Mouse (Mus musculus): ENCODE measurements around the gene N4bp2.

DNA sequence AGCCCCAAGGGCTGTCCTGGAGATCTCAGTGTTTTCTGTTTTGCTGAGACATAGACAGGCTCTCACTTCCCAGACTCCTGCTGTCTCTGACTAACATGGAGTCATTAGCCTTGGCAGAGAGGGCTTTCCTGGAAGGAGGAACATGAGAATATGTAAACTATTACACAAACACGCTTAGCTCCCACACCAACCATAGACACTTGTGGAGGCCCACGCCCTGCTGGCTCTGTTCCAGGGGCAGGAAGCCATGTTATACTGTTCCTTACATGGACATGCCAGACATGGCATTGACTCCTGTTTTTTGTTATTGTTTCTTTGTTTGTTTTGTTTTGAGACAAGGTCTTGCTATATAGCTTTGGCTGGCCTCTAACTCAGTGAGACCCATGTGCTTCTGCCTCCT is 27.7 kb upstream of the N4bp2 start:
- no peak for TF ChIP-seq CTCF (IDR thresholded peaks at IDR 0.05; ENCODE audit: insufficient read depth, low read length)
- no peak for TF ChIP-seq POLR2A (IDR thresholded peaks at IDR 0.05; ENCODE audit: borderline replicate concordance, extremely low read depth, low read depth, low read length)

Data from lung, adult 2 months (tissue).